In the genomic region with DNA sequence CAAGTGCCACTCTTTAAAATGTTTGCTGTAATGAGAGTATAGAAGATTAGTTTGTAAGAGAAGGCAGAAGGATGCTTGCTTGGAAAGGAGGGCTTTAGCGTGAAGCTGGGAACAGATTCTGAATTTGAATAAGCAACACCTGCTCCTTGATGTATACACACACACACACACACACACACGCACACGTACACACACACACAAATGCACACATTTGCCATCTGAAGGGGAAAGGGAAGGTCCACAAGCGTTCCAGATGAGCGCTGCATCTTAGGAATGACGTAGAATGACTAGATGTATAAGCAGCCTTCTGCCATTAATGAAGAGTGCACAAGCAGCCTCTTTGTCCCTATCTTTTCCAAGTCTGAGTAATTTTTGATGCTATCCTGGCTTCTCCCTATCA, we compare ENCODE assay signal across 19 mouse cellular contexts.
"Had no signal": no experiment of that assay in that cellular context is flagged by ENCODE, and none has a peak within 500 bp of the region (broad histone marks: within the 10 kb centered on the region; RNA-seq: fewer than 3 reads in every experiment).

No protein-coding gene starts in this region.

- H3K27ac ChIP-seq: liver, embryonic 15.5 days; lung, embryonic 15.5 days; macrophage; midbrain, embryonic 13.5 days; midbrain, embryonic 15.5 days; neural tube, embryonic 12.5 days; stomach, embryonic 15.5 days; stomach, postnatal 0 days had no signal

- DNase-seq: liver, postnatal 0 days; lung, adult 2 months; lung, postnatal 14 days; lung, postnatal 36 days; right cerebral cortex, postnatal 25 days; thymus, adult 2 months; thymus, postnatal 25 days; thymus, postnatal 4 days had no signal

- H3K27me3 ChIP-seq: liver, embryonic 15.5 days; lung, embryonic 15.5 days; megakaryocyte, embryonic 14.5 days; midbrain, embryonic 13.5 days; midbrain, embryonic 15.5 days; neural tube, embryonic 12.5 days; stomach, embryonic 15.5 days had no signal

- H3K9me3 ChIP-seq: liver, embryonic 15.5 days; lung, embryonic 15.5 days; midbrain, embryonic 13.5 days; midbrain, embryonic 15.5 days; neural tube, embryonic 12.5 days; stomach, embryonic 15.5 days had no signal

- H3K9ac ChIP-seq: liver, embryonic 15.5 days; liver, postnatal 0 days; lung, embryonic 15.5 days; midbrain, embryonic 13.5 days; midbrain, embryonic 15.5 days; neural tube, embryonic 12.5 days; stomach, embryonic 15.5 days had no signal

- ATAC-seq: liver, postnatal 0 days; lung, postnatal 0 days; midbrain, embryonic 13.5 days; midbrain, embryonic 15.5 days had no signal

- H3K4me2 ChIP-seq: liver, embryonic 15.5 days; lung, embryonic 15.5 days; midbrain, embryonic 11.5 days; midbrain, embryonic 13.5 days; midbrain, embryonic 15.5 days; neural tube, embryonic 12.5 days; stomach, embryonic 15.5 days had no signal

- H3K4me1 ChIP-seq: liver, embryonic 15.5 days; lung, embryonic 15.5 days; megakaryocyte, embryonic 14.5 days had no signal

- H3K36me3 ChIP-seq: liver, embryonic 15.5 days; lung, embryonic 15.5 days; midbrain, embryonic 13.5 days; midbrain, embryonic 15.5 days; neural tube, embryonic 12.5 days; stomach, embryonic 15.5 days had no signal

- H3K4me3 ChIP-seq: liver, embryonic 15.5 days; lung, embryonic 15.5 days; megakaryocyte, embryonic 14.5 days; midbrain, embryonic 13.5 days; midbrain, embryonic 15.5 days; neural tube, embryonic 12.5 days; stomach, embryonic 15.5 days had no signal
